Mouse (Mus musculus) brain, embryonic 14.5 days (tissue): ENCODE data around the gene Cobl.

Source experiments
- CTCF ChIP-seq: fragments of 200-500 bp; IDR thresholded peaks from 2 replicates; pipeline ENCODE4 v1.5.1; 2012; ENCODE audit warnings: inconsistent platforms, mild to moderate bottlenecking, moderate library complexity, borderline replicate concordance; ENCODE audit not compliant: insufficient read depth, insufficient read length; ENCODE audit errors: extremely low read depth
- POLR2A ChIP-seq: fragments of 200-500 bp; IDR thresholded peaks from 2 replicates; pipeline ENCODE4 v1.6.1; 2012; ENCODE audit warnings: mild to moderate bottlenecking, inconsistent platforms, borderline replicate concordance; ENCODE audit not compliant: poor library complexity, insufficient read depth, insufficient read length, severe bottlenecking; ENCODE audit errors: extremely low read depth

- TF ChIP-seq CTCF (no peak), POLR2A (no peak)
Measured at GRCm38 (mm10) chr11:12231481-12232035, 233.2 kb downstream of the Cobl start.
